Mouse (Mus musculus): ENCODE measurements at regions not wholly inside any gene's neighbourhood (a gene's known extent, or its start where the extent isn't known, plus 50 kb on each side); places are given as distances from the start of the nearest gene placed in this dataset.
"Not testable (repeated sequence)": the region's sequence is repeated elsewhere in the genome, so short reads cannot be mapped to it uniquely, and the experiment has no call there.

DNA sequence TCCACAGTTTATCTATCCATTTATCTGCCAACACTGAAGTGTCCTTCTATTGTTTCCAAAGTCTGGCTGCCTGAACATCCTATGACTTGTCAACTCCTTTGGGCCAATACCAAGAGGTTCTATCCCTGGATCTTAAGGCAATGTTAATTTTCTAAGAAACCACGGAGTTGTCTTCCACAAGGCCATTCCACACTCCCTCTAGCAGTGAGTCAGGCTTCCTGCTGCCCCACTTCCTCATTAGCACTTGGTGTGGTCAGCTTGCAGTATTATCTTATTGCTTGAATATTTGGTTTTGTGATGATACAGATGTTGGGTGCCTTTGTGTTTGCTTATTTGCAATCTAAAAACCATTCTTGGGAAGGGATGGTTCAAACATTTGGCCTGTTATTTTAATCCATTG is 87.5 kb upstream of the Ppp2r2d start:
- no peak for DNase-seq

DNA sequence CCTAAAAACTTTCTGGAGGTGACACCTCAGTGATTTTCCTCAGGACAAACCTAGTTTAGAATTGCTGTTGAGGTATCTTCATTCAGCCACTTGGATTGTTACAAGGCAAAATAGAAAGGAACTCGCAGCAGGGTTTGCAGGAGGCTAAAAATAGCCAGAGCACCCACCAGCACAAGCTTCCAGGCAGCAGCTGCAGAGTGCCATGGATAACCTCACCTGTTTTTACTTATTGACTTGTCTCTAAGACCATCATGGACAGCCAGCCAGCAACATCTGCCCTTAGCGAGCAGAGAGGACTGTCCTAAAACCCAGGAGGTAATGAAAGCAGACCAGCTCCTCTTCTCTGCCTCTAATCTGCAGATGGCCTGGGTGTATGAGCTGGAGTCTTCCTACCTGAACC is 97.4 kb upstream of the Ppp2r2d start:
- DNase-seq = no peak

DNA sequence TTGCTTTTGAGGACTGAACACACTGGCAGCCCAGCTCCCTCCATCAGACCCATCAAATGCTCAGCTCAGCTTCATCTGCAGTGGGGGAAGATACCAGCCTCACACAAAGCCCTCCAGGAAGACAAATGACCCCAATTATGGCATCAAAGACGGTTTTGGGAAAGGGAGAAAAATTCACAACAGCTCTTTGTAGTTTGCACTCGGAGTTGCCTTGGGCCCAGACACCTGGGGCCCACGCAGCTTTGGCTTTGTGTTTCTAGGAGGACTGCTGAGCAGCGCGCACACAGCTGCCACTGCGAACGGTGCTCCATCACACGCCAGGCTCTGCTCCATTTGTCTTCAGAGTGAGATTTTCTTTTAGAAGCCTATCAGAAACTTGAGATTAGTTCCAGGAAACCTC is 99.3 kb upstream of the Ppp2r2d start:
- DNase-seq = no peak

DNA sequence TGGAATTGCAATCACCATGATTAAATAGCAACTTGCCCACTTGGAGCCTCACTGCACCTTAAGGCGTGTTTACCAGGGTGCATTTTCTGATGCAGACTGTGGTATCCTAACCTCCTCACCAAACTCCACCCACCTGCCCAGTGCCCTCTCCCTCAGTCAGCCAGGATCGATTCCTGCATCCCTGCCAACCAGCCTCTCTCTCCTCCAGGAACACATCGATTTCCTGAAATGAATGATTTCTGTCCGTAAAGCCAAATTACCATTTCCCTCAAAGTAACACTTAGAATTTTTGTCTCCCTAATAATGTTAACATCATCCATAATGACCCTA is 103.4 kb upstream of the Ppp2r2d start:
- DNase-seq = no peak

DNA sequence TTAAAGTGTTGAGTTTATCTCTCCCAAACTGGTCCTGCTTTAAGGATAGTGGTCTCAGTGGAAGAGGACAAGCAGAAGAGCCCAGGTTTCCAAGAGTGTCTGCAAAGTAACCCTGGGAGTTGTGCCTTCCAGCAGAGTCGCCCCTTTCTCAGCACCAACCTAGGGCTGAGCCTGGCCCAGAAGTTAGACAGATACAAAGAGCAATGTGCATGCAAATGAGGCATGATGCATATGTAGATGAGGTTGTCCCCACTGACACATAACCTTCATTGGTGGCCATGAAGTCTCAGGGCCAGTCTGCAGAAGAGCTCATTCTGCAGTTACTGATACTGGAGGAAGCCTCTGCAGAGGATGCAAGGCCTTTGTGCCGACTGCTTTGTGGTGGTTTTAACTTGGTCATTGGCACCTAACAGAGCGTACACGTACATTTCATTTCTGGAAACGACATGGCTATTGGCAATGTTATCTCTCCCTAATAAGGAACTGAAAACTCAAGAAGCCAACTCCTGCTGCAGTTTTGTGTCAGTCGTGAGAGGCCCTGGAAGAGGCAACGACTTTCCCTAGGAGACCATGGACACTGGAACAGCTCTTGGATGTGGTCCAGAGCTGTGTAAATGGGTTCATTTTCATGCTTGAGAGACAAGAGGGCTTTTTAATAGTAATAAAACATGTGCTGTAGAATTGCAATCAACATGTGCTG is 103.9 kb upstream of the Ppp2r2d start:
- DNase-seq = no peak

DNA sequence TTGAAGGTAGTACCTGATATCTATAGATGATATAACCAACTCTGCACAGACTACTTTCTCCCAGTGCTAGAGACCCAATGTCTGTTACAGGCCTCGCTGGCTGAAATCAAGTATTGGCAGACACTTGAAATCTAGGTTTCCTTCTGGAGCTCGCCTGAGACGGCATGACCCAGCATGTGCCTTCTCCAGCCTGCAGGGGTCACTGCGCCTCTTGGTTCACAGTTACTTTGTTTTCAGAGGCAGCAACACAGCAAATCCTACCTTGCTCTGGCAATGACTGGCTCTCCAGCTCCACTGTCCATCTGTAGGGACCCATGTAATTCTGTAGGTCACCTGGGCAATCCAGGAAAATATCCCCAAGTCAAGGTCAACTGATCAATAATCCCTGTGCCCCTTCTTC is 111.6 kb upstream of the Ppp2r2d start:
- DNase-seq = peak; percentile 46

- no peak for DNase-seq
Measured at GRCm38 (mm10) chr7:138724829-138725228, 121.0 kb upstream of the Ppp2r2d start.

- no peak for DNase-seq
Measured at GRCm38 (mm10) chr7:138719608-138720007, 126.3 kb upstream of the Ppp2r2d start.

- no peak for DNase-seq
Measured at GRCm38 (mm10) chr7:138719115-138719514, 126.8 kb upstream of the Ppp2r2d start.

GRCm38 (mm10) chr7:138714731-138715130 is 131.1 kb upstream of the Ppp2r2d start:
- no peak for DNase-seq

DNA sequence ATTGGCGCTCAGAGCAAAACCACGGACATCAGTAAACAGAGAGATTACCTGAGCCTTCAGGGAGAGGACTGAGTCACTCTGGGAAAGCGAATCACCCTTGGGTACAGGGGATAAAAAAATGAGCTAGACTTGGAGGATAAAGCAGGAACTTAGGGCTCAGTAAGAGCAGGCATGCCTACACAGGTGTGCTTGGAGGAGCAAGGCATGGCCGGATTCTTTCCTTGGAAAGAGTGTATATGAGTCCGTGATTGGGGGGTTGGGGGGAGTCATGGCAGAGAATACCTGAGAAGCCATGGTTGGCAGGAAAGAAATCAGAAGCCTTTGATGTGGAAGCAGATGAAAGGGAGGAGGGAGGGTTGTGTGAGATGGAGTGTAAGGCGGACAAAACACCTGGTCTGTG is 137.5 kb upstream of the Ppp2r2d start:
- DNase-seq = no peak

DNA sequence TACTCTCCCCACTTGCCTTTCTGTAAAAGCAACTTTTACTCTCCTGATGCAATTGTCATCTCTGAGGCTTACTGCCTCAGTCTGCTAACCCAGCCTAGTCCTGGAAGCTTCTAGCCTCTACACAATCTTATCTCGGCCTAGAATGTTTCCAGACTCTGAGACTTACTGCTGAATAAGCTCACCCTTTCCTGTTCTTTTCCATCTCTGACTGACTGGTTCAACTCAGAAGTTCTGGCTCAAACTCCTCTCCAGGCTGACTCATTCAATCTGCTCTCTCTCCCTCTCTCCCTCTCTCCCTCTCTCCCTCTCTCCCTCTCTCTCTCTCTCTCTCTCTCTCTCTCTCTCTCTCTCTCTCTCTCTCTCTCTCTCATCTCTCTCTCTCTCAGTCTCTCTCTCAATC is 146.3 kb upstream of the Ppp2r2d start:
- not testable (repeated sequence) for DNase-seq

DNA sequence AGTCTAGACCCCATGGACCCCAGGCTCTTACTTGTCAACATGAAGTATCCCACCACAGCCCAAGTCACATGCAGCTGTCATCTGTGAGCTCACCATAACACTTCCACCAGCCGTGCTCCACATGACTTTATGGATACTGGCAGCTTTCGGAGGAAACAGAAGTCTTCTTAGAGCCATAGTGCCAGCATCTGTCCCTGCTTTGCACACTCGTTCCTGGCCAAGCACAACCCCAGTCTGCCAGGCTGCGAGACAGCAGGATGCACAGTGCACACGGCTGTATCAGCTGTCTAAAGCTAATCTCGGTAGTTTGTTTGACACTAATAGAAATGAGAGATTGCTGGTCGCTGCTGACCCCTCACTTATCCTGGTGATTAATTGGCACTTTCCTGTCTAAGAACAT is 163.7 kb upstream of the Ppp2r2d start:
- no peak for DNase-seq

DNA sequence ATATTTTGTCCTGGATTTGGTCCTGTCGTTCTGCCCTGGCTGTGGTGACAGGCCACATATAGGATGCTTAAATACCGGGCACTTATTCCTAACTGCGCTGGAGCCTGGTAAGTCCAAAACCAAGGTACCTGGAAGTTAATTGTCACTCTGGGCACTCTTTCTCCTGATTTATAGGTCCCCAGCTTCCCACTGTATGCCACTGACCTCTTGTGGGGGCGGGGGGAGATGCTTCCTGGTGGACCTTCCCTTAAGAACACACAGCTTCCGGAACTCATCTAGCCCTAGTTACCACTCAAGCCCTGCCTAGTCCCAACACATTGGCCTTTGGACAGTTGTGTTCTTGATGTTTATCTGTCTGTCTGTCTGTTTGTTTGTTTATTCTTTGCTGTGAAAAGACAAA is 165.3 kb upstream of the Ppp2r2d start:
- no peak for DNase-seq

DNA sequence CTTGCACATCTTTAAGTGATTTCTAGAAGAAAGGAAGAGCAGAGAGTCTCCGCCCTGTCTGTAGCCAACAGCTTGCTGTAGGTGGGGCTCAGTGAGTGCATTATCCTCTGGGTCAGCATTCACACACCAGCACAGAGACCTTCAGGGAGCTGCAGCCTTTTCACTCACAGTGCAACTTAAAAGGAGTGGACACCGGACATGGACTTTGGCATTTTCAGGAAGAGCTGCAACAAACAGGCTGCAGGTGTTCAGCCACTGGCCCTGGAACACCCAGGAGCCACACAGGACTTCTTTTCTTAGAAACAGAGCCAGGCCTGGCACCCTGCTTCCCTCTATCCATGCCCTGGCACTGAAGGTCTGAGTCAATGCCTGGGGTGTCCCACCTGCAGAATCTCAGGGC is 166.3 kb upstream of the Ppp2r2d start:
- DNase-seq = no peak

DNA sequence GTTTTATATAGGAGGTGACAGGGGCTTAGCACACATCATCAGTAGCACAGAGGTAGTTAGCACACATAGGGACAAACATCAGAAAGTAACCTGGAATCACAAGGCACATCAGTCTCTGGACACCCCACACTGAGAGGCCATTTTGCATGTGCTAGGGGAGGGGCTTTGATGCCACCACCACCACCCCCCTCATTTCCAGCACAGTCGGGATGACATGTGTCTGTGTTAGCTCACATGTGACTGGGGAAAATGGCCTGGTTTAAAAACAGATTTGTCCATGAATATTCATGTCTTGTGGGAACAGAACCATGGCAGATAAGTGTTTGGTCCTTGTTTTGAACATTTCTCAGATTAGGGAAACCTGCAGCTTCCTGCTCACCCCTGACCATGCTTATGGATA is 172.9 kb upstream of the Ppp2r2d start:
- no peak for DNase-seq

- DNase-seq = no peak
Measured at GRCm38 (mm10) chr7:138668337-138668736, 177.5 kb upstream of the Ppp2r2d start.

DNA sequence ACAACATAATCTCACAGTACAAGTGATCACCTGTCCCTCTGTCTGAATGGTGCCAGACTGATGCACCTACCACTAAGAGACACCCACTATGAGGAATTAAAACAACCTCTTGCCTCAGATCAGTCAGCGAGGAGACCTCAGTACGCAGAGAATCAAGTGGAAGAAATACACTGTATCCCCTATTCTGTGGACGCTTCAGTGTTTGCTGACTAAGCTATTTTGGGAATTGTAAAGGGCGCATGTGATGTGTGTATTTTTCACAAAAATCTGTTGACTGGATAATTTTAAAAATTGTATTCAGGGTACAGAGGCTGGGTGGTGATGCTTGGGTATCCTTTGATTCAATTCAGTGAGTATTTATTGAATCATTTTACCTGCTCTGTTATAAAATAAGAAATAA is 185.8 kb upstream of the Ppp2r2d start:
- DNase-seq = no peak

DNA sequence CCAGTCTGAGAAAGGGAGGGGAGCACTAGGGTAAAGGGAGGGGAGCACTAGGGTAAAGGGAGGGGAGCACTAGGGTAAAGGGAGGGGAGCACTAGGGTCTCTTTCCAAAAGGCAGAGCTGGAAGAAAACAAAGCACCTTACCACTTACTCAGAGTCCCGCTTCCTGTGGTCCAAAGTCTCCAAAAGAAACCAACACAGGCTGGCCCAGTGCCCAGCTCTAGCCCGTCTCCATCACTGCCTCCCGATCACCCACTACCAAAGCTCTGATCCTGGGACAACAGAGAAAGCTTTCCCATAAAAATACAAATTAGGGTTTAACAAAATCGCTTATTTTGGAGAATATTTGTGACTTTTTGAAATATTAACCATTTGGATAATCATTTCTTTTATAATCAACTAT is 188.4 kb upstream of the Ppp2r2d start:
- DNase-seq = no peak

- DNase-seq = no peak
Measured at GRCm38 (mm10) chr7:138657076-138657475, 188.8 kb upstream of the Ppp2r2d start.

- no peak for DNase-seq
Measured at GRCm38 (mm10) chr7:138655940-138656339, 189.9 kb upstream of the Ppp2r2d start.

DNA sequence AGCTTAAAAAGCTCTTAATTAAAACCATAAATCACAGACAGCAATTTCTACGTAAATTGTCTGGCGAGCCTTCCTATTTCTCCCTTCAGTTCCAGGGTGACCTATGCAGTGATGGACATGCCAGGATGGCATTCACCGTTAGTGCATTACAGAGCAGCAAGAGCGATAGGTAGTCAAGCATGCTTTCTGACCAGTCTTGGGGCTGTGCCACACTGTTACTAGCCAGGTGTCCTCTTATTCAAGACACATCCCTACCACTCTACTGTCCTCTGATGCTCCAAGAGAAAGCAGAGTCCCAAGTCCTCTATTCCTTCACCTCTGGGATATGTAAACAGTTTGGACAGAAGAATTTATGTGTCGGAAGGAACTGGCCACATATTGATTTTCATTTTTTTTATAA is 194.9 kb upstream of the Ppp2r2d start:
- no peak for DNase-seq

DNA sequence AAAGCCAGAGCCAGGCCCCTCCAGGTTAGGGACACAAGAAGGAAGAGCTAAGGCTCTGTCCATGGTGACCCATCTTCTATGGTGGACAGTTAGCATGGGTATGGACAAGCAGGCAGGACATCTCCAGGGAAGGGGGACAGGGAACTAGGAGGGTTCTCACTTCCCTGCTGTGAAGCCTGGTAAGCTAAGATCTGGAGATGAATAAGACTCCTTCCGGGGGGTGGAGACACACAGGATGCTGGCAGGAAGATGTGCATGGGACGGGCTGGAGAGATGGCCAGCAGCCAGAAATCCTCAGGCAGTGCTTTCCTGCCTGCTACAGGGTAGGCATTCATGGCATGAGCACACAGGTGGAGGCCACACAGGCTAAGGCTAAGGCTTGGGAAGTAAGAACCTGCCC is 198.2 kb upstream of the Ppp2r2d start:
- DNase-seq = no peak

- DNase-seq = no peak
Measured at GRCm38 (mm10) chr7:138640492-138641165, 205.2 kb upstream of the Ppp2r2d start.

- DNase-seq = no peak
Measured at GRCm38 (mm10) chr7:138639541-138639940, 206.3 kb upstream of the Ppp2r2d start.
